Mouse (Mus musculus): ENCODE data around the gene 2310022A10Rik. TPM values are rescaled to one million over a fixed set of nuclear protein-coding genes. Genes with fewer than 3 reads are reported as not detected.

The 2310022A10Rik gene
- total and polyA plus RNA-seq, 3 experiments = 5.2 to 61.2 (median 26.0) TPM

DNA sequence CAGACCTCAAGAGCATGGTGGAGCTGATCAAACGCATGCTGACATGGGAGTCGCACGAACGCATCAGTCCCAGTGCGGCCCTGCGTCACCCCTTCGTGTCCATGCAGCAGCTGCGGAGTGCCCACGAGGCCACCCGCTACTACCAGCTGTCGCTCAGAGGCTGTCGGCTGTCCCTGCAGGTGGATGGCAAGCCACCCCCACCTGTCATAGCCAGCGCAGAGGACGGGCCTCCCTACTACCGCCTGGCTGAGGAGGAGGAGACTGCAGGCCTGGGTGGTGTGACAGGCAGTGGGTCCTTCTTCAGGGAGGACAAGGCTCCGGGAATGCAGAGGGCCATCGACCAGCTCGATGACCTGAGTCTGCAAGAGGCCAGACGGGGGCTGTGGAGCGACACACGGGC is 24.0 kb upstream of the 2310022A10Rik start:
- Histone ChIP-seq H3K36me3 (replicated peaks) (peaks cover 15% of the 10 kb centered on the region), H3K9me3 (replicated peaks) (no peaks in the 10 kb centered on the region), H3K4me1 (ENCODE audit: insufficient read depth, low read depth, low read length) (peaks cover 14% of the 10 kb centered on the region), H3K4me3 (ENCODE audit: low read depth, low read length) (0 out of 2 replicates have a peak overlapping the region, but pooled peaks have one; percentile 14), H3K27me3 (ENCODE audit: insufficient read depth, low read length) (peaks cover 5% of the 10 kb centered on the region)
- ATAC-seq (ENCODE audit: extremely low read depth, insufficient number of reproducible peaks, low FRiP score, poor library complexity, severe bottlenecking) (no peak), DNase-seq (ENCODE audit: low spot score) (no peak)
- TF ChIP-seq GATA2 (IDR thresholded peaks at IDR 0.05; ENCODE audit: borderline replicate concordance, low read depth, low read length) (no peak), CTCF (IDR thresholded peaks at IDR 0.05; ENCODE audit: low read depth, low read length) (no peak), TAL1 (conservative IDR thresholded peaks at IDR 0.05; ENCODE audit: low read depth, low read length) (no peak), GATA1 (IDR thresholded peaks at IDR 0.05; ENCODE audit: borderline replicate concordance, low read length) (no peak), POLR2AphosphoS5 (IDR thresholded peaks at IDR 0.05; ENCODE audit: insufficient replicate concordance, low read depth, low read length) (no peak)

DNA sequence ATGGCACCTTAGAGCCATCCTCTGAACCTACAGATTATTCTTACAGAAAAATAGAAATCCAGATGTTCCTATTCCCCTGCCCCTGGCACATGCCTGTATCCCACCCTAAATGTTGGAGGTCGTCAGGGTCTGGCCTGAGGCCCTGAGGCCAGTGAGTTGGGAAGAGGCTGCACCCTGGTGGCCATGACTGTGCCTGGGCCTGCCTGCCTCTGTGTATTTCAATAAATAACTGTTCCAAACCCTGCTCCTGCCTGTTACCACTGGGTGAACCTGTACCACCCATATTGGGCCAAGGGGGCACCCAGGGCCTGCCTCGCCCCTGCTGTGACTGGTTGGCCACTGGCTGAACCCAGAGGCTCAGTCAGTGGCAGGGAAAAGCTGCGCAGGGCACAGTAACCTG is 22.1 kb upstream of the 2310022A10Rik start:
- DNase-seq (ENCODE audit: low spot score) (no peak), ATAC-seq (ENCODE audit: extremely low read depth, insufficient number of reproducible peaks, low FRiP score, poor library complexity, severe bottlenecking) (no peak)
- peaks cover 22% of the 10 kb centered on the region for H3K4me1 ChIP-seq (ENCODE audit: insufficient read depth, low read depth, low read length)
- H3K27me3 ChIP-seq (ENCODE audit: insufficient read depth, low read length) = peaks cover 5% of the 10 kb centered on the region
- no peaks in the 10 kb centered on the region for H3K9me3 ChIP-seq (replicated peaks)
- H3K36me3 ChIP-seq (replicated peaks) = peaks cover 21% of the 10 kb centered on the region
- TF ChIP-seq GATA1 (IDR thresholded peaks at IDR 0.05; ENCODE audit: borderline replicate concordance, low read length) (no peak), GATA2 (IDR thresholded peaks at IDR 0.05; ENCODE audit: borderline replicate concordance, low read depth, low read length) (no peak), TAL1 (conservative IDR thresholded peaks at IDR 0.05; ENCODE audit: low read depth, low read length) (no peak), CTCF (IDR thresholded peaks at IDR 0.05; ENCODE audit: low read depth, low read length) (no peak)
- H3K4me3 ChIP-seq (ENCODE audit: low read depth, low read length) = no peak overlapping the region

DNA sequence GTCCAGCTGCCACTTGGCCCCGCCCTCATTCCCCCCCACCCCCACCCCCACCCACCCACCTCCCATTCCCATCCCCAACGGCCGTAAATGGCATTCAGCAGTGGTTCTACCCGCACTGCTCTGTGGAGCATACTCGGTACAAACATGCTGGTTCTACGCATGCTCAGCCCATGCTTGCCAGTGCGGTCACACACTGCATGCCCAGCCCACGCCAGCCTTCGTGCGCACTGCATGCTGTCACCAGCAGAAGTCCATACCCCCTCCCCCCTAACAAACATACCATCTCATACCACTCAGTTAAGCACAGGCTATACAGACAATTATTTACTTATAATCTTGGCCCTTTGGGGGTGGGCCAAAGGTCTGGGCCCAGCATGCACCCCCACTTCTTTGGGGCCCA is 21.3 kb upstream of the 2310022A10Rik start:
- peaks cover 17% of the 10 kb centered on the region for H3K4me1 ChIP-seq (ENCODE audit: insufficient read depth, low read depth, low read length)
- H3K36me3 ChIP-seq (replicated peaks) = peaks cover 26% of the 10 kb centered on the region
- peaks cover 5% of the 10 kb centered on the region for H3K27me3 ChIP-seq (ENCODE audit: insufficient read depth, low read length)
- no peak overlapping the region for H3K4me3 ChIP-seq (ENCODE audit: low read depth, low read length)
- ATAC-seq (ENCODE audit: extremely low read depth, insufficient number of reproducible peaks, low FRiP score, poor library complexity, severe bottlenecking) = no peak
- no peaks in the 10 kb centered on the region for H3K9me3 ChIP-seq (replicated peaks)
- no peak for TF ChIP-seq GATA1 (IDR thresholded peaks at IDR 0.05; ENCODE audit: borderline replicate concordance, low read length)
- TF ChIP-seq POLR2AphosphoS5 (IDR thresholded peaks at IDR 0.05; ENCODE audit: insufficient replicate concordance, low read depth, low read length) = no peak
- no peak for TF ChIP-seq CTCF (IDR thresholded peaks at IDR 0.05; ENCODE audit: low read depth, low read length)
- TF ChIP-seq TAL1 (conservative IDR thresholded peaks at IDR 0.05; ENCODE audit: low read depth, low read length) = no peak
- no peak for TF ChIP-seq GATA2 (IDR thresholded peaks at IDR 0.05; ENCODE audit: borderline replicate concordance, low read depth, low read length)
- DNase-seq (ENCODE audit: low spot score) = no peak

DNA sequence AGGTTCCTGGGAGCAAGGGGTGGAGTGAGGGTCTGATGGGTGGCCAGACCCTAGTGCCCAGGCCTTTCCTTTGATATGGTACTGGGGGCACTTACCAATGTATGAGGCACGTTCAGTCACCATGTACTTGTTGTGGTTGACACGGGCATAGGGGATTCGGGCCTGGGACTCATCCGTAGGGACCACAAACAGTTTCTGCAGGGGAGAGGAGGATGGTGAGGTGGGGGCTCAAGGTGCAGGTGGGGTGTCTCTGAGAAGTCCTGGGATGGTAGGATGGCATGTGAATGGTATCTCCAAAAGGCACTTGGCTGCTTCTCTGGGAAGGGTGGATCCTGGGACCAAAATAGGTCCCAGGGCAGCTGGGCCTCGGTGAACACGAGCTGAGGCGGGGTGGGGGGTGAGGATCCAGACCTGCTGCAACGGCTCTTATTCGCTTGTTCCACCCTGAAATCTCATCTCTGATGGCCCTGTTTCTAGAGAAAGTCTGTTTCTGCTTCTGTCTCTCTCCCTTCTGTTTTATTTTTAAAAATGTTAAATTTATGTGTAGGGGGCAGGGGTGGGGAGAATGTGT is 20.5 kb upstream of the 2310022A10Rik start:
- DNase-seq (ENCODE audit: low spot score) (no peak), ATAC-seq (ENCODE audit: extremely low read depth, insufficient number of reproducible peaks, low FRiP score, poor library complexity, severe bottlenecking) (no peak)
- H3K36me3 ChIP-seq (replicated peaks) = peaks cover 29% of the 10 kb centered on the region
- peaks cover 5% of the 10 kb centered on the region for H3K27me3 ChIP-seq (ENCODE audit: insufficient read depth, low read length)
- TF ChIP-seq POLR2AphosphoS5 (IDR thresholded peaks at IDR 0.05; ENCODE audit: insufficient replicate concordance, low read depth, low read length) = no peak
- no peak for TF ChIP-seq GATA1 (IDR thresholded peaks at IDR 0.05; ENCODE audit: borderline replicate concordance, low read length)
- no peak for TF ChIP-seq CTCF (IDR thresholded peaks at IDR 0.05; ENCODE audit: low read depth, low read length)
- TF ChIP-seq GATA2 (IDR thresholded peaks at IDR 0.05; ENCODE audit: borderline replicate concordance, low read depth, low read length) = no peak
- no peak for TF ChIP-seq TAL1 (conservative IDR thresholded peaks at IDR 0.05; ENCODE audit: low read depth, low read length)
- H3K4me3 ChIP-seq (ENCODE audit: low read depth, low read length) = no peak overlapping the region
- peaks cover 17% of the 10 kb centered on the region for H3K4me1 ChIP-seq (ENCODE audit: insufficient read depth, low read depth, low read length)
- no peaks in the 10 kb centered on the region for H3K9me3 ChIP-seq (replicated peaks)

DNA sequence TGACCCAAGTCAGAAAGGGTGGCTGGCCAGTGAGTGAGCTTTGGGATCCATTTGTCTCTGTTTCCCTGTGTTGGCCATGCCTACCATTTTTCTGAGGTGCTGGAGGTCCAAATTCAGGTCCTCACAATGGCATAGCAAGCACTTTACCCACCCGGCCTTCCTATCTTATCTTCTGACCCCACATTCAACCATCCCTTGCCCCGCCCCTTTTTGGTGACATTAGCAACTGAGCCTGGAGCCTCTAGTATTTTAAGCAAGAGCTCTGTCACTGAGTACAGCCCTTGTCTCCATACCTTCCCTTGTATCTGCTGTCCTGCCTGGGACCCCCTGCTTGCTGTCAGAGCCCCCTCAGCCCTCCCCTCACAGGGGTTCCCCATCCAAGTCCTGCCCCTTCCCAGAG is 17.6 kb upstream of the 2310022A10Rik start:
- no peak overlapping the region; the same call in 1 of the 2 replicates for H3K4me3 ChIP-seq (ENCODE audit: low read depth, low read length)
- H3K36me3 ChIP-seq (replicated peaks) = peaks cover 34% of the 10 kb centered on the region
- ATAC-seq (ENCODE audit: extremely low read depth, insufficient number of reproducible peaks, low FRiP score, poor library complexity, severe bottlenecking) (no peak), DNase-seq (ENCODE audit: low spot score) (no peak)
- no peak for TF ChIP-seq CTCF (IDR thresholded peaks at IDR 0.05; ENCODE audit: low read depth, low read length)
- no peak for TF ChIP-seq GATA1 (IDR thresholded peaks at IDR 0.05; ENCODE audit: borderline replicate concordance, low read length)
- no peak for TF ChIP-seq GATA2 (IDR thresholded peaks at IDR 0.05; ENCODE audit: borderline replicate concordance, low read depth, low read length)
- no peak for TF ChIP-seq POLR2AphosphoS5 (IDR thresholded peaks at IDR 0.05; ENCODE audit: insufficient replicate concordance, low read depth, low read length)
- no peak for TF ChIP-seq TAL1 (conservative IDR thresholded peaks at IDR 0.05; ENCODE audit: low read depth, low read length)
- H3K27me3 ChIP-seq (ENCODE audit: insufficient read depth, low read length) = peaks cover 3% of the 10 kb centered on the region; the same call in 1 of the 2 replicates
- no peaks in the 10 kb centered on the region for H3K9me3 ChIP-seq (replicated peaks)
- peaks cover 17% of the 10 kb centered on the region for H3K4me1 ChIP-seq (ENCODE audit: insufficient read depth, low read depth, low read length)

DNA sequence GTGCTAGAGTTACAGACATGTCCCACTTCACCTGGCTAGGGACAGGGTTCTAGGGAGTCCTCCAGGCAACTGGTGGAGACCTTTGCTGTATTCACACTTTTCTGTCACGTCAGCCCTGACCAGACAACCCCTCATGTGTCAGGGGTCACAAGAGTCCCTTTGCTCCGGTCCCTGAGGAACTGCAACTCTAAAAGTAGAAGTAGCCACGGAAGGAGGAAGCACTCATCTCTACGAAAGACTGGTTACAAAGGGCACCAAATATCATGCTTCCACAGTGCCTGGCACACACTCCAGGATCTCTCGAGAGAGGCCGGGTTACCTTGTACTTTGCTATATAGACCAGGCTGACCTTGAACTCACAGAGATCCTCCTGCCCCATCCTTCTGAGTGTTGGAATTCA is 16.4 kb upstream of the 2310022A10Rik start:
- peaks cover 29% of the 10 kb centered on the region for H3K4me1 ChIP-seq (ENCODE audit: insufficient read depth, low read depth, low read length)
- no peaks in the 10 kb centered on the region for H3K9me3 ChIP-seq (replicated peaks)
- H3K27me3 ChIP-seq (ENCODE audit: insufficient read depth, low read length) = peaks cover 3% of the 10 kb centered on the region; the same call in 1 of the 2 replicates
- ATAC-seq (ENCODE audit: extremely low read depth, insufficient number of reproducible peaks, low FRiP score, poor library complexity, severe bottlenecking) (no peak), DNase-seq (ENCODE audit: low spot score) (no peak)
- peaks cover 40% of the 10 kb centered on the region for H3K36me3 ChIP-seq (replicated peaks)
- no peak overlapping the region for H3K4me3 ChIP-seq (ENCODE audit: low read depth, low read length)
- no peak for TF ChIP-seq CTCF (IDR thresholded peaks at IDR 0.05; ENCODE audit: low read depth, low read length)
- no peak for TF ChIP-seq GATA1 (IDR thresholded peaks at IDR 0.05; ENCODE audit: borderline replicate concordance, low read length)
- TF ChIP-seq GATA2 (IDR thresholded peaks at IDR 0.05; ENCODE audit: borderline replicate concordance, low read depth, low read length) = no peak
- TF ChIP-seq TAL1 (conservative IDR thresholded peaks at IDR 0.05; ENCODE audit: low read depth, low read length) = no peak
- TF ChIP-seq POLR2AphosphoS5 (IDR thresholded peaks at IDR 0.05; ENCODE audit: insufficient replicate concordance, low read depth, low read length) = no peak
